9 mouse cellular contexts compared by ENCODE assay signal in genomic region chr10:111336353-111336713, GRCm38 (mm10). TPM values are rescaled to one million over a fixed set of nuclear protein-coding genes. Genes with fewer than 3 reads are reported as not detected.
A peak's percentile ranks its signal among the peaks of the same experiment; 100 is the strongest.
DNase-seq lines count a peak whose midpoint lies in the region; ATAC-seq and TF ChIP-seq lines count a peak whose summit lies in the region.
"Had no signal": no experiment of that assay in that cellular context is flagged by ENCODE, and none has a peak within 500 bp of the region (broad histone marks: within the 10 kb centered on the region; RNA-seq: fewer than 3 reads in every experiment).

No protein-coding gene starts in this region.

- H3K4me3 ChIP-seq in layer of hippocampus, adult 2 months = peak overlapping the region; percentile 22; the same call in 1 of the 2 replicates
- no peak overlapping the region for H3K4me3 ChIP-seq in forebrain, embryonic 14.5 days (ENCODE audit: low read depth, low read length)
- peak overlapping the region; percentile 2; the same call in 1 of the 2 replicates for H3K4me3 ChIP-seq in liver, embryonic 12.5 days
- peak overlapping the region; percentile 6; the same call in 1 of the 2 replicates for H3K4me3 ChIP-seq in stomach, embryonic 15.5 days (replicated peaks)

- TF ChIP-seq CTCF in layer of hippocampus, adult 2 months (conservative IDR thresholded peaks at IDR 0.05) = no peak

- DNase-seq in layer of hippocampus, adult 2 months (ENCODE audit: low spot score in 2 of 2) = no peak
- no peak for DNase-seq in layer of hippocampus, adult 9-10 months (ENCODE audit: low spot score)
- DNase-seq in forebrain, embryonic 14.5 days (ENCODE audit: low spot score) = peak; percentile 6
- no peak for DNase-seq in right cerebral cortex, postnatal 14 days
- DNase-seq in thymus, adult 18-20 months = no peak
- DNase-seq: cerebellum, postnatal 36 days had no signal

- no peaks in the 10 kb centered on the region for H3K9me3 ChIP-seq in forebrain, embryonic 14.5 days (replicated peaks; ENCODE audit: control insufficient read depth, low read length)
- no peaks in the 10 kb centered on the region for H3K9me3 ChIP-seq in liver, embryonic 12.5 days (replicated peaks)
- no peaks in the 10 kb centered on the region for H3K9me3 ChIP-seq in stomach, embryonic 15.5 days

- H3K27ac ChIP-seq in layer of hippocampus, adult 2 months = no peak overlapping the region
- H3K27ac ChIP-seq in forebrain, embryonic 14.5 days (ENCODE audit: low read depth, low read length) = no peak overlapping the region
- no peak overlapping the region for H3K27ac ChIP-seq in liver, embryonic 12.5 days
- H3K27ac ChIP-seq in stomach, embryonic 15.5 days = no peak overlapping the region

- H3K4me2 ChIP-seq in forebrain, embryonic 14.5 days (ENCODE audit: low read length) = peak overlapping the region; percentile 29; the same call in 1 of the 2 replicates
- peak overlapping the region; percentile 59 for H3K4me2 ChIP-seq in liver, embryonic 12.5 days
- peak overlapping the region; percentile 49 for H3K4me2 ChIP-seq in stomach, embryonic 15.5 days

- peak; percentile 12; the same call in 1 of the 2 replicates for ATAC-seq in forebrain, embryonic 14.5 days
- no peak for ATAC-seq in liver, embryonic 12.5 days
- ATAC-seq in stomach, embryonic 15.5 days (ENCODE audit: insufficient read depth, low FRiP score, low read depth) = no peak
- no peak for ATAC-seq in monocyte, adult 5-6 weeks (replicated peaks; ENCODE audit: insufficient number of reproducible peaks, low FRiP score, low TSS enrichment, poor library complexity, severe bottlenecking)

- H3K36me3 ChIP-seq in forebrain, embryonic 14.5 days (ENCODE audit: control insufficient read depth, insufficient read depth, low read length) = no peaks in the 10 kb centered on the region
- no peaks in the 10 kb centered on the region for H3K36me3 ChIP-seq in liver, embryonic 12.5 days
- no peaks in the 10 kb centered on the region for H3K36me3 ChIP-seq in stomach, embryonic 15.5 days

- H3K4me1 ChIP-seq in forebrain, embryonic 14.5 days (ENCODE audit: control insufficient read depth, insufficient read depth, low read length) = no peaks in the 10 kb centered on the region
- peaks cover 5% of the 10 kb centered on the region; the same call in 1 of the 2 replicates for H3K4me1 ChIP-seq in liver, embryonic 12.5 days
- no peaks in the 10 kb centered on the region for H3K4me1 ChIP-seq in stomach, embryonic 15.5 days

- no peak overlapping the region for H3K9ac ChIP-seq in forebrain, embryonic 14.5 days (ENCODE audit: low read length)
- H3K9ac ChIP-seq in liver, embryonic 12.5 days = peak overlapping the region; percentile 17; the same call in 1 of the 2 replicates
- H3K9ac ChIP-seq in stomach, embryonic 15.5 days = no peak overlapping the region

- no peaks in the 10 kb centered on the region for H3K27me3 ChIP-seq in forebrain, embryonic 14.5 days (replicated peaks; ENCODE audit: control insufficient read depth, insufficient read depth, low read length)
- no peaks in the 10 kb centered on the region for H3K27me3 ChIP-seq in liver, embryonic 12.5 days (replicated peaks)
- no peaks in the 10 kb centered on the region for H3K27me3 ChIP-seq in stomach, embryonic 15.5 days (replicated peaks)

- WGBS in forebrain, embryonic 14.5 days = 13% methylated on average over 10 of the region's 10 CpGs
- WGBS in liver, embryonic 12.5 days (ENCODE audit: insufficient replicate concordance) = 11% methylated on average over 10 of the region's 10 CpGs
- 16% methylated on average over 10 of the region's 10 CpGs for WGBS in stomach, embryonic 15.5 days

RNA-seq across cellular contexts. Expression of gene Bbs10, which starts 37.9 kb away (rescaled TPM):
- 1 to 10 TPM; 5.5 TPM for total RNA-seq in layer of hippocampus, adult 2 months (2021)
- polyA plus RNA-seq in forebrain, embryonic 14.5 days (2014; fragmentation: Nextera tagmentation; extraction: Ambion mirVana) = 6.2 and 7.1 TPM in 2 replicates
- polyA plus RNA-seq in liver, embryonic 12.5 days (2016; fragmentation: Nextera tagmentation; extraction: Ambion mirVana) = 1.8 and 2.0 TPM in 2 replicates
- 4.5 TPM in 2 replicates for polyA plus RNA-seq in stomach, embryonic 15.5 days (2015; fragmentation: Nextera tagmentation; extraction: Ambion mirVana)
- 1.5 to 3.3 TPM (median 2.3 TPM) in 3 replicates for total RNA-seq in monocyte, adult 5-6 weeks (2017)
